Mouse (Mus musculus) CH12.LX (cell line): ENCODE measurements around the gene Chd2. TPM values are rescaled to one million over a fixed set of nuclear protein-coding genes. Genes with fewer than 3 reads are reported as not detected.

ENCODE experiments used
- DNase-seq: peaks from one replicate; pipeline ENCODE4 v3.0.0-alpha.2; 2013; ENCODE audit errors: extremely low read depth
- H3K27ac ChIP-seq: 2 replicates; pipeline ENCODE4 v1.5.1; 2012; ENCODE audit warnings: low read depth, mild to moderate bottlenecking, control low read depth, moderate library complexity; ENCODE audit not compliant: insufficient read depth
- H3K27me3 ChIP-seq: replicated peaks from 2 replicates; pipeline ENCODE3; 2012; ENCODE audit warnings: inconsistent platforms
- H3K36me3 ChIP-seq, 2 experiments: replicated peaks in 1 of 2; 2 replicates each; pipeline versions ENCODE3 to v1.6.1; 2012; ENCODE audit warnings: inconsistent platforms in 1 of 2, low read length in 1 of 2, mild to moderate bottlenecking in 1 of 2, mixed read lengths in 1 of 2, moderate library complexity in 1 of 2; ENCODE audit not compliant: control insufficient read depth in 1 of 2, insufficient read depth in 1 of 2
- H3K4me1 ChIP-seq, 2 experiments: 2 replicates each; pipeline ENCODE4 v1.6.1; 2012; ENCODE audit warnings: inconsistent platforms in 1 of 2, moderate library complexity in 1 of 2; ENCODE audit not compliant: insufficient read depth in 2 of 2, control insufficient read depth in 1 of 2
- H3K4me2 ChIP-seq: 2 replicates; pipeline ENCODE4 v1.6.1; 2012; ENCODE audit warnings: low read depth, mild to moderate bottlenecking, control low read depth; ENCODE audit not compliant: poor library complexity, insufficient read depth, severe bottlenecking
- H3K4me3 ChIP-seq, 3 experiments: fragments of 150-350 bp in 1 of 3; sonication (generic) in 1 of 3; replicated peaks in 1 of 3; 2 replicates each; pipeline versions ENCODE3 to v1.5.1; 2011 to 2012; ENCODE audit warnings: low read depth in 2 of 3, low read length in 2 of 3, mild to moderate bottlenecking in 2 of 3, moderate library complexity in 2 of 3, control low read depth in 1 of 3, improper control_type of control experiment in 1 of 3, inconsistent platforms in 1 of 3, mixed read lengths in 1 of 3; ENCODE audit not compliant: poor library complexity in 1 of 3
- H3K79me2 ChIP-seq: replicated peaks from 2 replicates; pipeline ENCODE4 v1.6.1; 2012; ENCODE audit warnings: mild to moderate bottlenecking, moderate library complexity; ENCODE audit not compliant: control insufficient read depth, poor library complexity, insufficient read depth, severe bottlenecking; ENCODE audit errors: extremely low read depth
- H3K9ac ChIP-seq: 2 replicates; pipeline ENCODE4 v1.6.1; 2012; ENCODE audit warnings: low read depth, mild to moderate bottlenecking, control low read depth, moderate library complexity; ENCODE audit not compliant: insufficient read depth
- H3K9me3 ChIP-seq: replicated peaks from 2 replicates; pipeline ENCODE3; 2012; ENCODE audit warnings: low read length, inconsistent platforms, mixed read lengths
- BHLHE40 ChIP-seq: IDR thresholded peaks from 2 replicates; pipeline ENCODE4 v1.6.1; 2011; ENCODE audit warnings: mild to moderate bottlenecking, low read depth, low read length, improper control_type of control experiment
- CHD2 ChIP-seq: IDR thresholded peaks from 2 replicates; pipeline ENCODE4 v1.6.1; 2011; ENCODE audit warnings: low read length, improper control_type of control experiment
- CTCF ChIP-seq, 2 experiments: IDR thresholded peaks in 1 of 2; conservative IDR thresholded peaks in 1 of 2; 2 replicates each; pipeline ENCODE4 v1.5.1; 2011 to 2012; ENCODE audit warnings: low read depth in 2 of 2, low read length in 2 of 2, improper control_type of control experiment in 1 of 2, inconsistent platforms in 1 of 2, mild to moderate bottlenecking in 1 of 2, moderate library complexity in 1 of 2
- ELF1 ChIP-seq: IDR thresholded peaks from 2 replicates; pipeline ENCODE4 v1.6.1; 2014; ENCODE audit warnings: low read depth, mild to moderate bottlenecking, inconsistent platforms, low read length, improper control_type of control experiment
- EP300 ChIP-seq: IDR thresholded peaks from 2 replicates; pipeline ENCODE4 v1.6.1; 2011; ENCODE audit warnings: low read length, improper control_type of control experiment
- ETS1 ChIP-seq: conservative IDR thresholded peaks from 2 replicates; pipeline ENCODE4 v1.6.1; 2012; ENCODE audit warnings: low read depth, mild to moderate bottlenecking, inconsistent platforms, low read length, improper control_type of control experiment, moderate library complexity
- JUN ChIP-seq: IDR thresholded peaks from 2 replicates; pipeline ENCODE4 v1.6.1; 2011; ENCODE audit warnings: low read depth, mild to moderate bottlenecking, low read length, improper control_type of control experiment, moderate library complexity; ENCODE audit not compliant: insufficient read depth
- JUND ChIP-seq: conservative IDR thresholded peaks from 2 replicates; pipeline ENCODE4 v1.6.1; 2011; ENCODE audit warnings: low read depth, low read length, improper control_type of control experiment
- KAT2A ChIP-seq: IDR thresholded peaks from 2 replicates; pipeline ENCODE4 v1.6.1; 2012; ENCODE audit warnings: low read length, improper control_type of control experiment, inconsistent platforms; ENCODE audit not compliant: insufficient replicate concordance
- MAX ChIP-seq: IDR thresholded peaks from 2 replicates; pipeline ENCODE4 v1.6.1; 2011; ENCODE audit warnings: low read length, improper control_type of control experiment
- MAZ ChIP-seq: IDR thresholded peaks from 2 replicates; pipeline ENCODE4 v1.6.1; 2012; ENCODE audit warnings: low read depth, mild to moderate bottlenecking, inconsistent platforms, low read length, improper control_type of control experiment, moderate library complexity
- MXI1 ChIP-seq: IDR thresholded peaks from 2 replicates; pipeline ENCODE4 v1.6.1; 2011; ENCODE audit warnings: mild to moderate bottlenecking, low read depth, low read length, improper control_type of control experiment
- MYC ChIP-seq: IDR thresholded peaks from 2 replicates; pipeline ENCODE4 v1.6.1; 2011; ENCODE audit warnings: low read depth, mild to moderate bottlenecking, improper control_type of control experiment, low read length
- POLR2A ChIP-seq: IDR thresholded peaks from 2 replicates; pipeline ENCODE4 v1.6.1; 2011; ENCODE audit warnings: low read depth, mild to moderate bottlenecking, improper control_type of control experiment, low read length
- POLR2AphosphoS2 ChIP-seq: IDR thresholded peaks from 2 replicates; pipeline ENCODE4 v1.6.1; 2011; ENCODE audit warnings: low read depth, low read length, improper control_type of control experiment
- RAD21 ChIP-seq: IDR thresholded peaks from 2 replicates; pipeline ENCODE4 v1.6.1; 2011; ENCODE audit warnings: low read depth, mild to moderate bottlenecking, low read length, improper control_type of control experiment, moderate library complexity
- RCOR1 ChIP-seq: conservative IDR thresholded peaks from 2 replicates; pipeline ENCODE4 v1.6.1; 2012; ENCODE audit warnings: low read depth, mild to moderate bottlenecking, inconsistent platforms, low read length, improper control_type of control experiment
- SIN3A ChIP-seq: IDR thresholded peaks from 2 replicates; pipeline ENCODE4 v1.6.1; 2012; ENCODE audit warnings: low read length, improper control_type of control experiment, inconsistent platforms
- SMC3 ChIP-seq: IDR thresholded peaks from 2 replicates; pipeline ENCODE4 v1.6.1; 2011; ENCODE audit warnings: low read depth, low read length, improper control_type of control experiment
- TBP ChIP-seq: conservative IDR thresholded peaks from 2 replicates; pipeline ENCODE4 v1.6.1; 2011; ENCODE audit warnings: low read depth, low read length, improper control_type of control experiment
- UBTF ChIP-seq: IDR thresholded peaks from 2 replicates; pipeline ENCODE4 v1.6.1; 2012; ENCODE audit warnings: low read depth, mild to moderate bottlenecking, inconsistent platforms, low read length, improper control_type of control experiment, moderate library complexity
- USF1 ChIP-seq: IDR thresholded peaks from 2 replicates; pipeline ENCODE4 v1.6.1; 2014; ENCODE audit warnings: low read depth, mild to moderate bottlenecking, inconsistent platforms, low read length, improper control_type of control experiment
- USF2 ChIP-seq: conservative IDR thresholded peaks from 2 replicates; pipeline ENCODE4 v1.6.1; 2011; ENCODE audit warnings: low read depth, low read length, improper control_type of control experiment
- ZKSCAN1 ChIP-seq: IDR thresholded peaks from 2 replicates; pipeline ENCODE4 v1.6.1; 2012; ENCODE audit warnings: low read depth, inconsistent platforms, low read length, improper control_type of control experiment, borderline replicate concordance
- ZNF384 ChIP-seq: IDR thresholded peaks from 2 replicates; pipeline ENCODE4 v1.6.1; 2012; ENCODE audit warnings: low read depth, low read length, improper control_type of control experiment, inconsistent platforms
- dilution Hi-C: fragments of 300-500 bp; cut with MboI; formaldehyde crosslinking; loops from 2 replicates; pipeline ENCODE4 v1.14.3; 2020; ENCODE audit warnings: low sequenced_read_pairs; ENCODE audit not compliant: extremely low pct_unique_long_range_greater_than_20kb, extremely low pct_ligation_motif_present
- in situ Hi-C: fragments of 300-500 bp; cut with MboI; formaldehyde crosslinking; loops from 3 replicates; pipeline ENCODE4 v1.14.3; 2019; ENCODE audit warnings: low sequenced_read_pairs, low pct_ligation_motif_present, low pct_unique_long_range_greater_than_20kb, mixed read lengths
- polyA plus RNA-seq: library from polyadenylated mRNA; unstranded; fragments of >175 nt; gene quantifications from 2 replicates; pipeline ENCODE4 v1.2.1, GENCODE M21; 2012; ENCODE audit warnings: low read depth; ENCODE audit not compliant: insufficient read length
- total RNA-seq, 2 experiments: library from RNA; depleted of rRNA; stranded (reverse); fragments of 300-350 nt in 1 of 2; fragments of >200 nt in 1 of 2; gene quantifications; 2 replicates each; pipeline ENCODE4 v1.2.3; 2012 to 2014

Gene Chd2
- total and polyA plus RNA-seq, 3 experiments = 23.2 to 39.3 (median 30.9) TPM

DNA sequence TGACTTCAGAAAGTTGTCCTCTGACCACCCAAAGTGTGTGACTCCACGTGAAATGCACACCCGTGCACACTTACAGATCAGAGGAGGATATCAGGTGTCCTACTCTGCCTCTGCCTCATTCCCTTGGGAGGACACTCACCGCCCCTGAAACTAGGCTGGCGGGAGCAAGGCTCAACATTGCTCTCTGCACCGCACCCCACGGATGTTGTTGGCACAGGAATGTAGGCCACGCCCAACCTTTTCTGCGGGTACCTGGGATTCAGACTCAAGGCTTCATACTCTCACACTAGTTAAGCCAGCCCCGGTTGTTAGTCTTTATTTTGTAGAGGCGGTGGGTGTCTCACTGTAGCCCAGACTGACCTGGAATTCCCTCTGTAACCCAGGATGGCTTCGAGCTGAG lies 44.6 kb upstream of the Chd2 start:
- no peaks in the 10 kb centered on the region for H3K27me3 ChIP-seq
- dilution Hi-C loops = no loop called here
- peak overlapping the region in 1 of 3 experiments; percentile 19 for H3K4me3 ChIP-seq
- no peak overlapping the region for H3K9ac ChIP-seq
- in situ Hi-C loops = no loop called here
- TF ChIP-seq MAZ (no peak), MYC (0 out of 2 replicates have a peak, but pooled peaks have one; percentile 9), USF2 (no peak), SMC3 (no peak), TBP (no peak), BHLHE40 (peak; percentile 83), SIN3A (no peak), MAX (no peak), CTCF (conservative IDR thresholded peaks at IDR 0.05 in 1 of 2, IDR thresholded peaks at IDR 0.05 in 1 of 2; ENCODE audit: low read depth in 2 of 2, low read length in 2 of 2) (no peak), JUND (no peak), POLR2A (no peak), POLR2AphosphoS2 (no peak), ELF1 (no peak), JUN (no peak), CHD2 (no peak), EP300 (no peak), RCOR1 (no peak), KAT2A (no peak)
- peak overlapping the region; percentile 68 for H3K27ac ChIP-seq
- H3K9me3 ChIP-seq = no peaks in the 10 kb centered on the region
- no peak overlapping the region for H3K4me2 ChIP-seq
- no peaks in the 10 kb centered on the region for H3K79me2 ChIP-seq
- peaks cover 22 to 58% of the 10 kb centered on the region in 2 experiments for H3K4me1 ChIP-seq
- H3K36me3 ChIP-seq = no peaks in the 10 kb centered on the region
- no peak for DNase-seq

DNA sequence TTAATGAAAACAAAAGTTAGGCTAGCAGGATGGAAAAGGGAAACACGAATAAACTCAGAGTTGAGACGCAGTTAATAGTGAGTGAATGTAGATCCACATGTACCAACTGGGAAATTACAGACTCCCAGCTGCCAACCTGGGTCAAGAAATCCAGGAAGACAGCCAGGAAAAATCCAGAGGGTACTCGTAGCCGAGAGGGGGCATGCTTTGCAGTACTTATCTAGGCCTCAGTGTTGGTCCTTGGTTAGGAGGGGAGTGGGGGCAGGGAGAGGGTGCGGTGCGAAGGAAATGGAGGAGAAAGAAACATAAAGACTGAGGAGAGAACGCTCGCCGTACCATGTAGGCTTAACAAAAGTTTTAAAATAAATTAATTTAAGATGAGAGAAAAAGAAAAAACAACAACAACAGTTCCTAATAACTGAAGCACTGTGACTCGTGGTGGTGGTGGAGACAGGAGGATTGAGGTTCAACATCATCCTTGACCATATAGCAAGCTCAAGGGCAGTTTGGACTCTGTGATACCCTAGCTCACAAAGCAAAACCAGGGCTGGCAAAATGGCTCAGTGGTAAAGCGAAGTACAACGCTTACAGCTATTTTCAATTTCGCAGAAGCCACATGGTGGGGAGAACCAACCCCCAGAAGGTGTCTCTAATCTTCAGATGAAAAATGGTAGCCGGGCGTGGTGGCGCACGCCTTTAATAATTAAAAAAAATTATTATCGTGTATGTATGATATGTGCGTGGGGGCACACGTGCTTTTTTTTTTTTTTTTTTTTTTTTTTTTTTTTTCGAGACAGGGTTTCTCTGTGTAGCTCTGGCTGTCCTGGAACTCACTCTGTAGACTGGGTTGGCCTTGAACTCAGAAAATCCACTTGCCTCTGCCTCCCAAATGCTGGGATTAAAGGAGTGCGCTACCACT lies 43.7 kb upstream of the Chd2 start:
- Histone ChIP-seq H3K79me2 (0 out of 2 replicates have a peak, but pooled peaks cover 3% of the 10 kb centered on the region), H3K9ac (peak overlapping the region; percentile 98), H3K9me3 (no peaks in the 10 kb centered on the region), H3K4me1 (peaks cover 25 to 60% of the 10 kb centered on the region in 2 experiments), H3K36me3 (no peaks in the 10 kb centered on the region), H3K4me2 (peak overlapping the region; percentile 93), H3K27ac (peak overlapping the region; percentile 96), H3K27me3 (no peaks in the 10 kb centered on the region), H3K4me3 (peak overlapping the region in 1 of 3 experiments; percentile 22)
- in situ Hi-C loops (no loop called here), dilution Hi-C loops (no loop called here)
- no peak for DNase-seq
- TF ChIP-seq POLR2A (no peak), ZKSCAN1 (no peak), ZNF384 (peak; percentile 77), USF1 (no peak), TBP (no peak), ETS1 (no peak), UBTF (no peak), RAD21 (no peak), KAT2A (no peak), MAX (no peak), SMC3 (no peak), MYC (no peak), SIN3A (peak; percentile 28; the same call in 1 of the 2 replicates), MXI1 (peak; percentile 44; the same call in 1 of the 2 replicates)
